Mouse (Mus musculus) liver, postnatal 0 days (tissue): ENCODE data around the gene C1qtnf12.

Source experiments
- CTCF ChIP-seq: sonication (generic); IDR thresholded peaks from 2 replicates; pipeline ENCODE4 v1.5.1; 2016; ENCODE audit warnings: antibody characterized with exemption, low read depth
- EP300 ChIP-seq: IDR thresholded peaks from 2 replicates; pipeline ENCODE4 v1.6.1; 2016; ENCODE audit warnings: antibody characterized with exemption, low read depth, mild to moderate bottlenecking

DNA sequence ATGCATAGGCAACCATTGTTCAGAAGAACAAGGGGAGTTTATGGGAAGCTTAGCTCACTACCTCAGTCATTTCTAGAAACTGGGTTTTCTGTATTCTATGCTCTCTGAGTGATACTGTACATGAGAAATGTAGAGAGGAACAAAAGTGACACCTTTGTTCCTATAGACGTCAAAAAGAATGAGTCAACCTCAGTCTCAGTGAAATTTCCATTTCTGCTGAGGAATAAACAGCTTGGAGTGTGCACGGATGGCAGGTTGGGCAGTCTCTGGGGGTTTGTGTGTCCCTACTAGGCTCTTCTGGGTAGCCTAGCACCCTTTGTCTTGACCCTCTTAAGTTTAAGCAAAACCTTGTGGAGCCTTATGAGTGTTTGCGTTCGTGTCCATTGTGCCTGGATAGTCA lies 46.3 kb downstream of the C1qtnf12 start:
- TF ChIP-seq CTCF (no peak), EP300 (no peak)
